Mouse (Mus musculus): ENCODE data around the gene Slc15a2.

Gene Slc15a2

GRCm38 (mm10) chr16:36770191-36770771 lies 14.5 kb downstream of the Slc15a2 start:
- DNase-seq (ENCODE audit: low spot score in 2 of 2) = no peak

- no peak for DNase-seq (ENCODE audit: low spot score in 2 of 2)
Measured at GRCm38 (mm10) chr16:36751979-36752378, 32.8 kb downstream of the Slc15a2 start.

- DNase-seq (ENCODE audit: low spot score in 2 of 2) = no peak
Measured at GRCm38 (mm10) chr16:36747767-36748166, 37.0 kb downstream of the Slc15a2 start.

GRCm38 (mm10) chr16:36747068-36747467 lies 37.7 kb downstream of the Slc15a2 start:
- no peak for DNase-seq (ENCODE audit: low spot score in 2 of 2)

GRCm38 (mm10) chr16:36743580-36743979 lies 41.2 kb downstream of the Slc15a2 start:
- no peak for DNase-seq (ENCODE audit: low spot score in 2 of 2)

GRCm38 (mm10) chr16:36739404-36739930 lies 45.3 kb downstream of the Slc15a2 start:
- DNase-seq (ENCODE audit: low spot score in 2 of 2) = no peak

- DNase-seq (ENCODE audit: low spot score in 2 of 2) = no peak
Measured at GRCm38 (mm10) chr16:36735421-36735820, 49.3 kb downstream of the Slc15a2 start.

GRCm38 (mm10) chr16:36733827-36734226 lies 50.9 kb downstream of the Slc15a2 start:
- no peak for DNase-seq (ENCODE audit: low spot score in 2 of 2)

GRCm38 (mm10) chr16:36732572-36732971 lies 52.2 kb downstream of the Slc15a2 start:
- no peak for DNase-seq (ENCODE audit: low spot score in 2 of 2)

- DNase-seq (ENCODE audit: low spot score in 2 of 2) = no peak
Measured at GRCm38 (mm10) chr16:36728959-36729358, 55.8 kb downstream of the Slc15a2 start.

GRCm38 (mm10) chr16:36723880-36724443 lies 60.8 kb downstream of the Slc15a2 start:
- no peak for DNase-seq (ENCODE audit: low spot score in 2 of 2)

- no peak for DNase-seq (ENCODE audit: low spot score in 2 of 2)
Measured at GRCm38 (mm10) chr16:36722739-36723138, 62.0 kb downstream of the Slc15a2 start.

GRCm38 (mm10) chr16:36720194-36721055 lies 64.3 kb downstream of the Slc15a2 start:
- no peak for DNase-seq (ENCODE audit: low spot score in 2 of 2)

GRCm38 (mm10) chr16:36718637-36719036 lies 66.1 kb downstream of the Slc15a2 start:
- DNase-seq (ENCODE audit: low spot score in 2 of 2) = no peak

GRCm38 (mm10) chr16:36717481-36717880 lies 67.3 kb downstream of the Slc15a2 start:
- no peak for DNase-seq (ENCODE audit: low spot score in 2 of 2)

GRCm38 (mm10) chr16:36711760-36712159 lies 73.0 kb downstream of the Slc15a2 start:
- DNase-seq (ENCODE audit: low spot score in 2 of 2) = no peak

GRCm38 (mm10) chr16:36710794-36711193 lies 74.0 kb downstream of the Slc15a2 start:
- DNase-seq (ENCODE audit: low spot score in 2 of 2) = no peak

- DNase-seq (ENCODE audit: low spot score in 2 of 2) = no peak
Measured at GRCm38 (mm10) chr16:36709405-36709804, 75.4 kb downstream of the Slc15a2 start.

- DNase-seq (ENCODE audit: low spot score in 2 of 2) = no peak
Measured at GRCm38 (mm10) chr16:36708751-36709150, 76.0 kb downstream of the Slc15a2 start.

GRCm38 (mm10) chr16:36707702-36708423 lies 76.9 kb downstream of the Slc15a2 start:
- DNase-seq (ENCODE audit: low spot score in 2 of 2) = no peak

- DNase-seq (ENCODE audit: low spot score in 2 of 2) = no peak
Measured at GRCm38 (mm10) chr16:36700484-36700883, 84.3 kb downstream of the Slc15a2 start.

Measured in frontal cortex, postnatal 14 days (tissue).